Mouse (Mus musculus) ES-E14 (cell line): Measurements from ENCODE around the gene Lipa.

Source experiments
- CHD2 ChIP-seq: IDR thresholded peaks from 2 replicates; pipeline ENCODE4 v1.6.1; 2014; ENCODE audit warnings: mild to moderate bottlenecking, low read depth, low read length, inconsistent platforms
- HCFC1 ChIP-seq: IDR thresholded peaks from 2 replicates; pipeline ENCODE4 v1.6.1; 2012; ENCODE audit warnings: low read length, inconsistent platforms, borderline replicate concordance; ENCODE audit not compliant: insufficient read depth
- MAFK ChIP-seq: IDR thresholded peaks from 2 replicates; pipeline ENCODE4 v1.6.1; 2014; ENCODE audit warnings: mild to moderate bottlenecking, low read depth, low read length, inconsistent platforms; ENCODE audit not compliant: insufficient read depth
- ZC3H11A ChIP-seq: IDR thresholded peaks from 2 replicates; pipeline ENCODE4 v1.6.1; 2012; ENCODE audit warnings: low read depth, mild to moderate bottlenecking, inconsistent platforms, low read length, borderline replicate concordance
- ZNF384 ChIP-seq: IDR thresholded peaks from 2 replicates; pipeline ENCODE4 v1.6.1; 2012; ENCODE audit warnings: low read depth, low read length, inconsistent platforms

DNA sequence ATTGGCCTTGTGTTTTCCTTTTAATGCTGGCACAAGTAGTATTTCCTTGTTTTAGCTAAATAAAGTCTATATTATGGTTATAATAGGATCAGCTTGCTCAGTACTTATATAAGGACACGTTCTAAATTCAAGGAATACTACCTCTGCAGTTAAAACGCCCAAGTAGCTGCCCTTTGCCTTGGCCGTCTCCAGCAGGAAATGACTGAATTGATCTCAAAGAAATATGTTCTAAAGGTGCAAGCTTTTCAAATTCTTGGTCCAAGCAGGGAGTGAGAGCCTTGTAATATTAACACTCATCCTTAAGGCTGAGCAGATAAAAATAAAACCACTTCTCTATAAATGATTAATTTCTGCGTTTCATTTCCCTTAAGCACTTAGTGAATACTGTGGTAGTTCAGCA, 7.2 kb downstream of the Lipa start:
- TF ChIP-seq HCFC1 (no peak), ZC3H11A (no peak), ZNF384 (no peak), MAFK (no peak), CHD2 (no peak)
